Mouse (Mus musculus) retina, embryonic 14.5 days (tissue): Measurements from ENCODE around the gene Tpbpa.
"Not testable (repeated sequence)": the region's sequence is repeated elsewhere in the genome, so short reads cannot be mapped to it uniquely, and the experiment has no call there.

Source experiments
- DNase-seq: peaks from one replicate; pipeline ENCODE4 v3.0.0-alpha.2; 2015; ENCODE audit warnings: low spot score

The Tpbpa gene

GRCm38 (mm10) chr13:60941884-60942283 is at the start of gene Tpbpa:
Gene Tpbpa, minus strand, starts transcription at chr13:60941984.
- DNase-seq, result not testable (repeated sequence)

GRCm38 (mm10) chr13:60986915-60987314 is 45.1 kb upstream of the Tpbpa start:
- DNase-seq, result not testable (repeated sequence)

GRCm38 (mm10) chr13:60972319-60972718 is 30.5 kb upstream of the Tpbpa start:
- DNase-seq, result not testable (repeated sequence)

- not testable (repeated sequence) for DNase-seq
Measured at GRCm38 (mm10) chr13:60963985-60964384, 22.2 kb upstream of the Tpbpa start.

GRCm38 (mm10) chr13:60961706-60962105 is 19.9 kb upstream of the Tpbpa start:
- no peak for DNase-seq

GRCm38 (mm10) chr13:60936500-60936901 is 5.3 kb downstream of the Tpbpa start, which contains the start of the genes Gm49391 and Ctla2a:
Gene Gm49391, minus strand, starts transcription at chr13:60936571.
Gene Ctla2a, minus strand, starts transcription at chr13:60936625.
- DNase-seq, result no peak

GRCm38 (mm10) chr13:60935490-60935889 is 6.3 kb downstream of the Tpbpa start, which contains the start of gene Gm49393:
Gene Gm49393, minus strand, starts transcription at chr13:60935590.
- not testable (repeated sequence) for DNase-seq

GRCm38 (mm10) chr13:60904780-60905179 is 37.0 kb downstream of the Tpbpa start, which contains the start of gene Tpbpb:
Gene Tpbpb, minus strand, starts transcription at chr13:60904880.
- not testable (repeated sequence) for DNase-seq

GRCm38 (mm10) chr13:60897328-60897727 is 44.5 kb downstream of the Tpbpa start, which contains the start of gene Ctla2b:
Gene Ctla2b, minus strand, starts transcription at chr13:60897447.
- no peak for DNase-seq

GRCm38 (mm10) chr13:60896794-60897193 is 45.0 kb downstream of the Tpbpa start, which contains the start of gene Gm49392:
Gene Gm49392, minus strand, starts transcription at chr13:60896894.
- DNase-seq, result not testable (repeated sequence)

GRCm38 (mm10) chr13:60895406-60896160 is 46.2 kb downstream of the Tpbpa start:
- no peak for DNase-seq

- DNase-seq, result no peak
Measured at GRCm38 (mm10) chr13:60892301-60892700, 49.5 kb downstream of the Tpbpa start.
